Mouse (Mus musculus): ENCODE data around the gene Ryr3. TPM values are rescaled to one million over a fixed set of nuclear protein-coding genes. Genes with fewer than 3 reads are reported as not detected.

Gene Ryr3
- polyA plus RNA-seq, 2 experiments: 1.2 to 3.0 TPM

GRCm38 (mm10) chr2:113137766-113138165 lies 79.1 kb downstream of the Ryr3 start:
- no peak overlapping the region for H3K9ac ChIP-seq (ENCODE audit: low read depth, low read length, severe bottlenecking)
- H3K36me3 ChIP-seq (ENCODE audit: control insufficient read depth, insufficient read depth, low read length): no peaks in the 10 kb centered on the region
- H3K9me3 ChIP-seq (ENCODE audit: control insufficient read depth, low read length): no peaks in the 10 kb centered on the region
- H3K27me3 ChIP-seq (ENCODE audit: control insufficient read depth, insufficient read depth, low read length): no peaks in the 10 kb centered on the region
- H3K4me1 ChIP-seq (ENCODE audit: control insufficient read depth, insufficient read depth, low read length): no peaks in the 10 kb centered on the region
- WGBS: 70% methylated on average over 3 of the region's 3 CpGs
- no peak for DNase-seq (ENCODE audit: low spot score)
- no peak overlapping the region for H3K4me2 ChIP-seq (replicated peaks; ENCODE audit: low read depth, low read length, severe bottlenecking)
- no peak overlapping the region for H3K4me3 ChIP-seq (replicated peaks; ENCODE audit: low read length)
- H3K27ac ChIP-seq (replicated peaks; ENCODE audit: low read depth, low read length): no peak overlapping the region
- TF ChIP-seq POLR2A (IDR thresholded peaks at IDR 0.05; ENCODE audit: borderline replicate concordance, extremely low read depth, insufficient read depth, insufficient read length): no peak
- no peak for ATAC-seq (ENCODE audit: low FRiP score, low read depth)

GRCm38 (mm10) chr2:113123476-113123875 lies 93.4 kb downstream of the Ryr3 start:
- no peaks in the 10 kb centered on the region for H3K9me3 ChIP-seq (ENCODE audit: control insufficient read depth, low read length)
- no peaks in the 10 kb centered on the region for H3K36me3 ChIP-seq (ENCODE audit: control insufficient read depth, insufficient read depth, low read length)
- H3K4me3 ChIP-seq (replicated peaks; ENCODE audit: low read length): no peak overlapping the region
- DNase-seq (ENCODE audit: low spot score) (no peak), ATAC-seq (ENCODE audit: low FRiP score, low read depth) (no peak)
- H3K27ac ChIP-seq (replicated peaks; ENCODE audit: low read depth, low read length): no peak overlapping the region
- no peaks in the 10 kb centered on the region for H3K27me3 ChIP-seq (ENCODE audit: control insufficient read depth, insufficient read depth, low read length)
- WGBS: 18% methylated on average over 1 of the region's 1 CpGs
- no peak for TF ChIP-seq POLR2A (IDR thresholded peaks at IDR 0.05; ENCODE audit: borderline replicate concordance, extremely low read depth, insufficient read depth, insufficient read length)
- H3K4me1 ChIP-seq (ENCODE audit: control insufficient read depth, insufficient read depth, low read length): no peaks in the 10 kb centered on the region
- H3K9ac ChIP-seq (ENCODE audit: low read depth, low read length, severe bottlenecking): no peak overlapping the region
- no peak overlapping the region for H3K4me2 ChIP-seq (replicated peaks; ENCODE audit: low read depth, low read length, severe bottlenecking)

GRCm38 (mm10) chr2:113119080-113119479 lies 97.8 kb downstream of the Ryr3 start:
- Histone ChIP-seq H3K9me3 (ENCODE audit: control insufficient read depth, low read length) (no peaks in the 10 kb centered on the region), H3K9ac (ENCODE audit: low read depth, low read length, severe bottlenecking) (no peak overlapping the region), H3K27me3 (ENCODE audit: control insufficient read depth, insufficient read depth, low read length) (no peaks in the 10 kb centered on the region), H3K36me3 (ENCODE audit: control insufficient read depth, insufficient read depth, low read length) (no peaks in the 10 kb centered on the region), H3K4me2 (replicated peaks; ENCODE audit: low read depth, low read length, severe bottlenecking) (no peak overlapping the region), H3K27ac (replicated peaks; ENCODE audit: low read depth, low read length) (no peak overlapping the region), H3K4me1 (ENCODE audit: control insufficient read depth, insufficient read depth, low read length) (no peaks in the 10 kb centered on the region), H3K4me3 (replicated peaks; ENCODE audit: low read length) (no peak overlapping the region)
- no peak for DNase-seq (ENCODE audit: low spot score)
- whole genome bisulfite sequencing: 33% methylated on average over 1 of the region's 1 CpGs
- TF ChIP-seq POLR2A (IDR thresholded peaks at IDR 0.05; ENCODE audit: borderline replicate concordance, extremely low read depth, insufficient read depth, insufficient read length): no peak
- no peak for ATAC-seq (ENCODE audit: low FRiP score, low read depth)

- no peak for TF ChIP-seq POLR2A (IDR thresholded peaks at IDR 0.05; ENCODE audit: borderline replicate concordance, extremely low read depth, insufficient read depth, insufficient read length)
- ATAC-seq (ENCODE audit: low FRiP score, low read depth): no peak
- H3K9me3 ChIP-seq (ENCODE audit: control insufficient read depth, low read length): no peaks in the 10 kb centered on the region
- no peaks in the 10 kb centered on the region for H3K27me3 ChIP-seq (ENCODE audit: control insufficient read depth, insufficient read depth, low read length)
- no peak overlapping the region for H3K4me3 ChIP-seq (replicated peaks; ENCODE audit: low read length)
- H3K36me3 ChIP-seq (ENCODE audit: control insufficient read depth, insufficient read depth, low read length): no peaks in the 10 kb centered on the region
- no peak for DNase-seq (ENCODE audit: low spot score)
- WGBS: 94% methylated on average over 2 of the region's 2 CpGs
- H3K4me2 ChIP-seq (replicated peaks; ENCODE audit: low read depth, low read length, severe bottlenecking): no peak overlapping the region
- no peak overlapping the region for H3K9ac ChIP-seq (ENCODE audit: low read depth, low read length, severe bottlenecking)
- no peaks in the 10 kb centered on the region for H3K4me1 ChIP-seq (ENCODE audit: control insufficient read depth, insufficient read depth, low read length)
- H3K27ac ChIP-seq (replicated peaks; ENCODE audit: low read depth, low read length): no peak overlapping the region
Measured at GRCm38 (mm10) chr2:113116788-113117187, 100.1 kb downstream of the Ryr3 start.

GRCm38 (mm10) chr2:113115897-113116283 lies 101.0 kb downstream of the Ryr3 start:
- DNase-seq (ENCODE audit: low spot score) (peak; percentile 23), ATAC-seq (ENCODE audit: low FRiP score, low read depth) (peak; percentile 50; the same call in 1 of the 2 replicates)
- whole genome bisulfite sequencing: 88% methylated on average over 4 of the region's 4 CpGs
- no peaks in the 10 kb centered on the region for H3K27me3 ChIP-seq (ENCODE audit: control insufficient read depth, insufficient read depth, low read length)
- no peak overlapping the region for H3K4me3 ChIP-seq (replicated peaks; ENCODE audit: low read length)
- no peaks in the 10 kb centered on the region for H3K9me3 ChIP-seq (ENCODE audit: control insufficient read depth, low read length)
- no peak overlapping the region for H3K4me2 ChIP-seq (replicated peaks; ENCODE audit: low read depth, low read length, severe bottlenecking)
- H3K27ac ChIP-seq (replicated peaks; ENCODE audit: low read depth, low read length): no peak overlapping the region
- H3K36me3 ChIP-seq (ENCODE audit: control insufficient read depth, insufficient read depth, low read length): no peaks in the 10 kb centered on the region
- no peaks in the 10 kb centered on the region for H3K4me1 ChIP-seq (ENCODE audit: control insufficient read depth, insufficient read depth, low read length)
- no peak for TF ChIP-seq POLR2A (IDR thresholded peaks at IDR 0.05; ENCODE audit: borderline replicate concordance, extremely low read depth, insufficient read depth, insufficient read length)
- H3K9ac ChIP-seq (ENCODE audit: low read depth, low read length, severe bottlenecking): no peak overlapping the region
